ENCODE assay signal across 22 mouse cellular contexts in genomic region chr14:12337421-12337997, GRCm38 (mm10). TPM values are rescaled to one million over a fixed set of nuclear protein-coding genes. Genes with fewer than 3 reads are reported as not detected.
DNase-seq lines count a peak whose midpoint lies in the region; ATAC-seq and TF ChIP-seq lines count a peak whose summit lies in the region.
"Had no signal": no experiment of that assay in that cellular context is flagged by ENCODE, and none has a peak within 500 bp of the region (broad histone marks: within the 10 kb centered on the region; RNA-seq: fewer than 3 reads in every experiment).

No protein-coding gene starts in this region.

- no peak for TF ChIP-seq CTCF in midbrain, postnatal 0 days (IDR thresholded peaks at IDR 0.05)

- DNase-seq in embryonic facial prominence, embryonic 11.5 days (ENCODE audit: low spot score), result peak; percentile 35
- no peak for DNase-seq in embryonic facial prominence, embryonic 10.5 days (ENCODE audit: low spot score)
- DNase-seq in layer of hippocampus, adult 8-10 months (ENCODE audit: low spot score in 2 of 2), result peak; percentile 39 to 48
- DNase-seq in layer of hippocampus, adult 9-10 months (ENCODE audit: low spot score), result no peak
- DNase-seq in right cerebral cortex, adult 18-20 months, result peak; percentile 37
- DNase-seq in right cerebral cortex, postnatal 4 days, result no peak
- DNase-seq in midbrain, postnatal 0 days (ENCODE audit: low spot score), result peak; percentile 39
- no peak for DNase-seq in adrenal gland, postnatal 4 days (ENCODE audit: low spot score in 2 of 2)
- DNase-seq: adrenal gland, postnatal 14 days; cerebellum, adult 9-11 months; gastrocnemius, postnatal 36 days; kidney, adult 11 months; kidney, postnatal 10 days; lung, postnatal 14 days had no signal

- H3K4me2 ChIP-seq in embryonic facial prominence, embryonic 11.5 days (ENCODE audit: low read depth, low read length), result no peak overlapping the region
- no peak overlapping the region for H3K4me2 ChIP-seq in midbrain, postnatal 0 days (ENCODE audit: low read depth, low read length, poor library complexity, severe bottlenecking)
- H3K4me2 ChIP-seq: embryonic facial prominence, embryonic 12.5 days; heart, embryonic 13.5 days; hindbrain, embryonic 13.5 days; limb, embryonic 12.5 days; liver, embryonic 15.5 days; midbrain, embryonic 12.5 days; neural tube, embryonic 13.5 days had no signal

- no peaks in the 10 kb centered on the region; the same call in 1 of the 2 replicates for H3K4me1 ChIP-seq in embryonic facial prominence, embryonic 11.5 days (ENCODE audit: control insufficient read depth, insufficient read depth, low read length)
- H3K4me1 ChIP-seq in embryonic facial prominence, embryonic 10.5 days, result peaks cover 27% of the 10 kb centered on the region
- H3K4me1 ChIP-seq in midbrain, postnatal 0 days (ENCODE audit: insufficient read depth, low read length), result no peaks in the 10 kb centered on the region
- H3K4me1 ChIP-seq: liver, embryonic 15.5 days had no signal

- H3K9me3 ChIP-seq in embryonic facial prominence, embryonic 11.5 days (replicated peaks; ENCODE audit: control insufficient read depth, low read length), result no peaks in the 10 kb centered on the region
- no peaks in the 10 kb centered on the region for H3K9me3 ChIP-seq in embryonic facial prominence, embryonic 10.5 days
- H3K9me3 ChIP-seq in midbrain, postnatal 0 days (ENCODE audit: low read length), result no peaks in the 10 kb centered on the region
- H3K9me3 ChIP-seq: embryonic facial prominence, embryonic 12.5 days; heart, embryonic 13.5 days; hindbrain, embryonic 13.5 days; limb, embryonic 12.5 days; liver, embryonic 15.5 days; midbrain, embryonic 12.5 days; neural tube, embryonic 13.5 days had no signal

- ATAC-seq in embryonic facial prominence, embryonic 11.5 days (replicated peaks; ENCODE audit: insufficient number of reproducible peaks, low FRiP score, low TSS enrichment, low read depth), result no peak
- ATAC-seq in midbrain, postnatal 0 days (ENCODE audit: low FRiP score), result no peak

- 4% methylated on average over 8 of the region's 8 CpGs for WGBS in embryonic facial prominence, embryonic 11.5 days
- WGBS in embryonic facial prominence, embryonic 10.5 days, result 3% methylated on average over 8 of the region's 8 CpGs
- 7% methylated on average over 8 of the region's 8 CpGs for WGBS in midbrain, postnatal 0 days

- H3K27ac ChIP-seq in embryonic facial prominence, embryonic 11.5 days (replicated peaks; ENCODE audit: low read depth, low read length), result no peak overlapping the region
- H3K27ac ChIP-seq in embryonic facial prominence, embryonic 10.5 days (replicated peaks), result no peak overlapping the region
- H3K27ac ChIP-seq in midbrain, postnatal 0 days (ENCODE audit: low read depth, low read length), result no peak overlapping the region
- H3K27ac ChIP-seq: embryonic facial prominence, embryonic 12.5 days; heart, embryonic 13.5 days; hindbrain, embryonic 13.5 days; limb, embryonic 12.5 days; liver, embryonic 15.5 days; midbrain, embryonic 12.5 days; neural tube, embryonic 13.5 days had no signal

- no peak overlapping the region for H3K9ac ChIP-seq in embryonic facial prominence, embryonic 11.5 days (replicated peaks; ENCODE audit: low read length)
- no peak overlapping the region for H3K9ac ChIP-seq in midbrain, postnatal 0 days (replicated peaks; ENCODE audit: low read length, poor library complexity, severe bottlenecking)
- H3K9ac ChIP-seq: embryonic facial prominence, embryonic 12.5 days; heart, embryonic 13.5 days; hindbrain, embryonic 13.5 days; limb, embryonic 12.5 days; liver, embryonic 15.5 days; midbrain, embryonic 12.5 days; neural tube, embryonic 13.5 days had no signal

- H3K27me3 ChIP-seq in embryonic facial prominence, embryonic 11.5 days (ENCODE audit: control insufficient read depth, insufficient read depth, low read length), result peaks cover 57% of the 10 kb centered on the region
- H3K27me3 ChIP-seq in embryonic facial prominence, embryonic 10.5 days (replicated peaks; ENCODE audit: low read depth, poor library complexity, severe bottlenecking), result peaks cover 100% of the 10 kb centered on the region
- peaks cover 78% of the 10 kb centered on the region for H3K27me3 ChIP-seq in midbrain, postnatal 0 days (ENCODE audit: insufficient read depth, low read length)

- H3K36me3 ChIP-seq in embryonic facial prominence, embryonic 11.5 days (replicated peaks; ENCODE audit: control insufficient read depth, insufficient read depth, low read depth, low read length), result no peaks in the 10 kb centered on the region
- no peaks in the 10 kb centered on the region for H3K36me3 ChIP-seq in embryonic facial prominence, embryonic 10.5 days (replicated peaks)
- no peaks in the 10 kb centered on the region for H3K36me3 ChIP-seq in midbrain, postnatal 0 days (ENCODE audit: insufficient read depth, low read length)
- H3K36me3 ChIP-seq: embryonic facial prominence, embryonic 12.5 days; heart, embryonic 13.5 days; hindbrain, embryonic 13.5 days; limb, embryonic 12.5 days; liver, embryonic 15.5 days; midbrain, embryonic 12.5 days; neural tube, embryonic 13.5 days had no signal

- H3K4me3 ChIP-seq in embryonic facial prominence, embryonic 11.5 days (ENCODE audit: low read depth, low read length), result no peak overlapping the region
- H3K4me3 ChIP-seq in embryonic facial prominence, embryonic 10.5 days, result no peak overlapping the region
- no peak overlapping the region for H3K4me3 ChIP-seq in midbrain, postnatal 0 days (ENCODE audit: low read depth, low read length)
- H3K4me3 ChIP-seq: embryonic facial prominence, embryonic 12.5 days; heart, embryonic 13.5 days; hindbrain, embryonic 13.5 days; limb, embryonic 12.5 days; liver, embryonic 15.5 days; midbrain, embryonic 12.5 days; neural tube, embryonic 13.5 days had no signal

RNA-seq across cellular contexts. Expression of gene Fezf2, which starts 10.5 kb away (rescaled TPM):
- 3.9 and 4.7 TPM in 2 replicates for polyA plus RNA-seq in embryonic facial prominence, embryonic 11.5 days (2014; fragmentation: Nextera tagmentation; extraction: Ambion mirVana)
- 2.8 and 3.2 TPM in 2 replicates for polyA plus RNA-seq in embryonic facial prominence, embryonic 10.5 days (2016; fragmentation: Nextera tagmentation; extraction: Ambion mirVana)
- 10 to 100 TPM; 36.7 to 51.9 (median 45.3) TPM for total RNA-seq in layer of hippocampus, adult 8-10 months (2022)
- total RNA-seq in midbrain, postnatal 0 days (2014; rRNA removed), result 0.19 and 0.93 TPM in 2 replicates
- 0.70 and 1.7 TPM in 2 replicates for polyA plus RNA-seq in midbrain, postnatal 0 days (2015; fragmentation: Nextera tagmentation; extraction: Ambion mirVana)
- total RNA-seq in adrenal gland, postnatal 4 days (2021), result not detected
- total RNA-seq: adrenal gland, postnatal 14 days; gastrocnemius, postnatal 36 days had no signal
- polyA plus RNA-seq: neural tube, embryonic 13.5 days; urinary bladder, adult 2 months had no signal

RNA-seq across cellular contexts. Expression of gene 3830406C13Rik, which starts 53.5 kb away (rescaled TPM):
- polyA plus RNA-seq in embryonic facial prominence, embryonic 11.5 days (2014; fragmentation: Nextera tagmentation; extraction: Ambion mirVana), result 32.9 and 36.0 TPM in 2 replicates
- 20.9 and 25.9 TPM in 2 replicates for polyA plus RNA-seq in embryonic facial prominence, embryonic 10.5 days (2016; fragmentation: Nextera tagmentation; extraction: Ambion mirVana)
- 10 to 100 TPM; 29.4 to 37.0 (median 34.3) TPM for total RNA-seq in layer of hippocampus, adult 8-10 months (2022)
- total RNA-seq in midbrain, postnatal 0 days (2014; rRNA removed), result 20.8 and 26.4 TPM in 2 replicates
- polyA plus RNA-seq in midbrain, postnatal 0 days (2015; fragmentation: Nextera tagmentation; extraction: Ambion mirVana), result 36.3 and 37.3 TPM in 2 replicates
- 10 to 100 TPM; 42.3 to 44.1 TPM for total RNA-seq in adrenal gland, postnatal 4 days (2021)

RNA-seq across cellular contexts. Expression of gene Gm49355, which starts 53.7 kb away (rescaled TPM):
- 0.15 TPM in 2 replicates for polyA plus RNA-seq in embryonic facial prominence, embryonic 11.5 days (2014; fragmentation: Nextera tagmentation; extraction: Ambion mirVana)
- polyA plus RNA-seq in embryonic facial prominence, embryonic 10.5 days (2016; fragmentation: Nextera tagmentation; extraction: Ambion mirVana), result 0.07 and 0.16 TPM in 2 replicates
- total RNA-seq in layer of hippocampus, adult 8-10 months (2022), result under 1 TPM; 0.16 to 0.25 (median 0.17) TPM
- total RNA-seq in midbrain, postnatal 0 days (2014; rRNA removed), result not detected in 2 replicates
- 0.06 and 0.27 TPM in 2 replicates for polyA plus RNA-seq in midbrain, postnatal 0 days (2015; fragmentation: Nextera tagmentation; extraction: Ambion mirVana)
- not detected for total RNA-seq in adrenal gland, postnatal 4 days (2021)
- total RNA-seq: adrenal gland, postnatal 14 days had no signal
- polyA plus RNA-seq: hindbrain, embryonic 13.5 days; neural tube, embryonic 13.5 days had no signal

Comparison
In these comparisons a context has a peak if more than half of its experiments do, and no peak if none do; other contexts are left out.
1. DNase-seq: peak in embryonic facial prominence, embryonic 11.5 days (single experiment), layer of hippocampus, adult 8-10 months (2 of 2), right cerebral cortex, adult 18-20 months (single experiment) and midbrain, postnatal 0 days (single experiment); none in embryonic facial prominence, embryonic 10.5 days (single experiment), layer of hippocampus, adult 9-10 months (single experiment), right cerebral cortex, postnatal 4 days (single experiment) and adrenal gland, postnatal 4 days (0 of 2).
2. RNA of gene Fezf2, which starts 10.5 kb away (total RNA-seq): 36.7 to 51.9 TPM in layer of hippocampus, adult 8-10 months; 0.19 to 0.93 TPM in midbrain, postnatal 0 days and not detected in adrenal gland, postnatal 4 days; every median in the first group is over 10 times any median in the second.